Mouse (Mus musculus) T-helper 17 cell (primary cell): ENCODE results near the gene Zbtb11.

ENCODE experiments used
- in situ Hi-C, 2 experiments: fragments of 300-600 bp; cut with MboI, MseI; formaldehyde crosslinking; loops; 1 replicate in 1 of 2; 2 replicates in 1 of 2; pipeline ENCODE4 v1.15.1; 2025; ENCODE audit warnings: high pct_unique_total_duplicates in 2 of 2

Gene Zbtb11

DNA sequence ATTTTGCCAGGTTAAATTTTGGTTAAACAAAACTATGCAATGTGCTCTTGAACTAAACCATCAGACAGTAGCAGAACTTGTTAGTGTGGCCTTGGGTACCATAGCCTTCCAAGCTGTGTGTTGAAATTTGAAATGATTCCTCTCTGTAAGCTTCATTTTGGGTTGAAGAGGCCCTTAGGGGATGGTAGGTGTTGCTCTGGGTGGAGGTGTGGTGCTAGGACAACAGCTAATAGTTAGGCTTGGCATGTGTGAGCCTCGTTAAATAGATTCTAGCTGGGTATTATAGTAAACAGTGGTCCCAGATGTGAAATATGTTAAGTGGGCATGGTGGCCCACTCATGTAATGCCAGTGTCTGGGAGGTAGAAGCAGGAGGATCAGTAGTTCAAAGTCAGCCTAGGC is 6.5 kb upstream of the Zbtb11 start:
- in situ Hi-C loops: loop anchor here in 1 of 2 experiments (10.0 kb wide), 1 partner anchor 1578 kb away; no protein-coding TSS in a partner anchor

DNA sequence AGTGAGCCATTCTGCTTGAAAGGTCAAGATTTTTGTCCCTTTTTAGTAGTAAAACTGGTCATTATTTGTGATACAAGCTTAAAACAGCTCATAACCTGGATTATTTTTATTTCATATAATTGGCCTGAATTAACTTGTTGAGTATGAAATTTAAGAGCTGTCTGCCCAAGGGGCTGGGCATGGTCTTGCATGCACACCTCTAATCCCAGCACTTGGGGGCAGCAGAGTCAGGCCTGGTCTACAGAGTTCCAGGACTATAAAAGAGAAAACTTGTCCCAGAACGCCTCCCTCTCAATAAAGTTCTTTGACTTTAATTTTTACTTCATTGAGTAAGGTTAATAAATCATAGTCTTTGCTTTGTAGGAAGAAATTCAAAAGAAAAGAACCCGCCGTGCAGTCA is 4.5 kb upstream of the Zbtb11 start:
- in situ Hi-C loops: loop anchor here in 1 of 2 experiments (10.0 kb wide), 1 partner anchor 1576 kb away; no protein-coding TSS in a partner anchor

DNA sequence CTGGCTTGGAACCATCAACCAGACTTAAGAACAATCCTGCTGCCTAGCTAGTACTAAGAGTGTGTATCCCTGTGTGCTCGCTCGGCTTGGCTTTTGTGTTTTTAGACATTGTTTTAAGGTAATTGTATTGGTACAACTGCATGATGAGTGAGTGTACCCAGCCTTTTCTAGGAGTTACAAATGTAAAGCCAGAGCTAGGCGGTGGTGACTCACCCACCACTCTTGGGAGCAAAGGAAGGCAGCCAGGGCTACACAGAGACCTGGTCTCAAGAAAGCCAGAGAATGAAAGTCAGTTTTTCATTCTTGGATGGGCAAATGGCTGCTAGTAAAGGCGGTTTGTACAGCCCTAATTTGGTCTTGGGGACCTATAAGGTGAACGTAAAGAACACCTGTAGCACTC is 3.3 kb upstream of the Zbtb11 start:
- in situ Hi-C loops: loop anchor here (5.0 kb wide), 1 partner anchor 57 kb away; the partner anchor contains the start of gene Pcnp (in 2 of the 2)

DNA sequence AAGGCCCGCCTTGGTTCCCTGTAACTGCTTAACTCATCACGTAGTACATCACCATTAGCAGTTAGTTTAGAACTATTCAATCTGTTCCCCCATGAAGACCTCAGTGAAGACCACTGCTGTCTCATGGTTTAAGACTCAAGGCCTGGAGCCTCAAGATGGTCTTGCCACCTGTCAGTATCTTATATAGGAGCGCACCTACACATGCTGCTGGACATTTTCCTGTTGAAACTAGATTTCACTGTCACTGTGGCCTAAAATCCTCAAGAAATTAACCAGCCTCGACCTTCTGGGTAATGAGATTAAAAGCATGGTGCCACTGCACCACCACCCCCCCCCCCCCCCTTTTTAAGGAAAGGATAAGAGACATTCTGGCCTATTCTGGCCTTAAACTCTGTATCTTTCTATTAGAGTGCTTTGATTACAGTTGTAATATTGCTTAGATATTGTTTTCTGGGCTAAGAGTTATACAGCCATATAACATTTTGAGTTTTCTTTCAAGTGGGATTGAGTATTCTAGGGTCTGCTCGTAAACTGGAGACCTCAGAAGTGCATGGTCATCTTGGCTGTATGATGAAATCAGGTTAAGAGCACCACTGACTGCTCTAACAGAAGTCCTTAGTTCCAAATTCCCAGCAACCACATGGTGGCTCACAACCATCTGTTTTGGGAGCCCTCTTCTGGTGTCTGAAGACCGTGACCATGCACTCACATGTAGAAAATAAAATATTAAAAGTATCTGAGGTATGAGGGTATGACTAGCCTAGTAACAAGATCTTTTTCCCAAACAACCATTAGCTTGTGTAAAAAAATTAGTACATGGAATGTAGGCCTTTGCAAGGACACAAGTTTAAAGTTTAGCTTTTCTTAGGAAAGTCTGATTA is 1.7 kb upstream of the Zbtb11 start:
- in situ Hi-C loops: loop anchor here (5.0 kb wide), 1 partner anchor 55 kb away; the partner anchor contains the start of gene Pcnp (in 2 of the 2)

DNA sequence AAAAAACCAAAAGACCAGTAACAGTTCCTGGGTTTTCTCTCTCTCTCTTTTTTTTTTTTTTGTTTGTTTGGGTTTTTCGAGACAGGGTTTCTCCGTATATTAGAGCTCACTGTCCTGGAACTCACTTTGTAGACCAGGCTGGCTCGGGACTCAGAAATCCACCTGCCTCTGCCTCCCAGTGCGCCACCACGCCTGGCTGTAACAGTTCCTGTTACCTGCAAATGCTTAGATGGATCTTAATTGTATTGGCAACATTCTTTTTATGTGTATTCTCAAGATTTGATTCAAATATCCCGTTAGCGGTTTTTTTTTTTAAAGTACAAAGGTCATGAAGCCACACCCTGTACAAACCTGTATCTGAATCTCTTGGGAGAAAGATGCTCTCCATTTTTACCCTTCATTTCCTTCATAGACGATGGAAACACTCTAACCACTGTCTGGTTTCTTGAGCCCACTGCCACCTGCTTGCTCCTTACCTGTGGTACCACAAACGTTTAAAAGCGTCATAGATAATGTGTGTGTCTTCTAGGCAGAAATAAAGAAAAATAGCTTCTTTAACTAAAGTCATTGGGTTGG is 969 bp upstream of the Zbtb11 start:
- in situ Hi-C loops: loop anchor here (5.0 kb wide), 1 partner anchor 55 kb away; the partner anchor contains the start of gene Pcnp (in 2 of the 2)

DNA sequence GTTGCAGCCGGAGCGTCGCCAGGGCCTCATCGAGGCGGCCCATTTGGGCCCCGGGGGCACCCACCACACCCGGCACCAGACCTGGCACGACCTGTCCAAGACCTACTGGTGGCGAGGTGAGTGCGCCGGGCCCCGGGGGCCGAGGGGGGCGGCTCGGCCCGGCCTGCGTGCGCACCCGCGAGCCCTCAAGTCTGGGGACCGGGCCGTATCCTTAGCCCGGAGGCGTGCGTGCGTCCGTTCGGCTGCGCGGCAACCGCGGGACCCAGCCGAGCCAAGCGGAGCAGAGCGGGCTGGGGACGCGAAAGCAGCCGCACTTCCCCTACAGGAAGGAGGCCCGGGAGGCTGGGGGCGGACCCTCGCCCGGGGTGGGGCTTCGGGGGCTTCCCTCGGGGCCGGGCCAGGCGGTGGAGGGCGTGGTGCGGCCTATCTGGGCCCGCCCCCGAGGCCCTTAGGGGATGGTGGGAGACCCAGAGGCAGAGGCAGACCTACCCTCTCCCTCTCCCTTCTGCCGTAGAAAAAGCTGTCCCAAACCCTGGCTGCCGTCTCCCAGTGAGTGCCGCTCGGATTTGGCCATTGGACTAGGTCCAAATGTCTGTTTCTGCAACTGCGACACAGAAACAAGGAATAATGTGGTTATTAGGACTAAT is 696 bp downstream of the Zbtb11 start:
- in situ Hi-C loops: loop anchor here (5.0 kb wide), 1 partner anchor 53 kb away; the partner anchor contains the start of gene Pcnp (in 2 of the 2)

DNA sequence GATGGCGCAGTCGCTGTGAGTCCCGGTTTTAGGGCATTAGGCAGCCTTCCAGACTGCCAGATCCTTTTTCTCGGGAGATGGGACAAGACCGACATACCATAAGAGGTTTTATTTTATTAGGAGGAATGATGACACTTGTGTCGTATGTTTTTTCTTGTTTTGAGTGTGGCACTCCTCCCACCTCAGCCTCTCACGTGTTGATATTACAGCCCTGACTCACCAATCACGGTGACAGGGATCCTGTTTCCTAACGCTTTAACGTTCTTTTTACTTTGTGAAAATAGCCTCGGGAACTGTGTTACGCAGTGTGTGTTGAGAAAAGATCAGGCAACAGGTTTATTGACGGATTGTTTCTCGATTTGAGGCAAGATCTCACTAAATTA is 1.2 kb downstream of the Zbtb11 start:
- in situ Hi-C loops: loop anchor here (5.0 kb wide), 1 partner anchor 52 kb away; the partner anchor contains the start of gene Pcnp (in 2 of the 2)

DNA sequence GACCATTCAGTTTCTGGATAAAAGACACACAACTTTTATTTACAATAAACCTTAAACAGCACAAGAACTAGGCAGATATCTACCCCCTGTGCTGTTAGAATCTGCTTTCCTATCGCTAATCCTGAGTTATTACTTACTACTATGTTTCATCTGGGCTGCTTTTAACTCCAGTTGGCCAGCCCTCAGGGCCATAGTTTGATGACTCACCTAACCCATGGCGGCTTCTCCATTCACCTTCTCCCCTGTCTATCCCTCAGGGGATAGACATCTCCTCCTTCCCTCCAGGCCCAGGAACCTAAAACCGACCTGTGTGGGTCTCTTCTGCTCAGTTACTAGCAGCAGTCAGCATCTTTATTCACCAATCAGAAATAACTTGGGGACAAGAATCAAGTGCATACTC is 12.3 kb downstream of the Zbtb11 start:
- in situ Hi-C loops: no loop called here

DNA sequence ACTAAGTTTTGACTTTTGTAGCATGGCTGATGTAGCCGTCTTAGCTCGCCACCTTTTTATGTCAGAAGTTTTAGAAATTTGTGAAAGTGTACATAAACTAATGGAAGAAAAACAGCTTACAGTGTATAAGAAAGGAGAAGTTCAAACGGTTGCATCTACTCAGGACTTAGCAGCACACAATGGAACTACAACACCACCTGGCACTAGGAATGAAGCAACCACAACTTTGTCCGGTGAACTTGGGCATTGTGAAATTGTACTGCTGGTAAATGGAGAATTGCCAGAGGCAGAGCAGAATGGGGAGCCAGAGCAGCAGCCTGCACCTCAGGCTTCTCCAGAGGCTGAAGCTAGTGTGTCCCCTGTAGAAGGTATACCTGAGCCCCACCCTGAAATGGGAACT is 16.6 kb downstream of the Zbtb11 start:
- in situ Hi-C loops: no loop called here

DNA sequence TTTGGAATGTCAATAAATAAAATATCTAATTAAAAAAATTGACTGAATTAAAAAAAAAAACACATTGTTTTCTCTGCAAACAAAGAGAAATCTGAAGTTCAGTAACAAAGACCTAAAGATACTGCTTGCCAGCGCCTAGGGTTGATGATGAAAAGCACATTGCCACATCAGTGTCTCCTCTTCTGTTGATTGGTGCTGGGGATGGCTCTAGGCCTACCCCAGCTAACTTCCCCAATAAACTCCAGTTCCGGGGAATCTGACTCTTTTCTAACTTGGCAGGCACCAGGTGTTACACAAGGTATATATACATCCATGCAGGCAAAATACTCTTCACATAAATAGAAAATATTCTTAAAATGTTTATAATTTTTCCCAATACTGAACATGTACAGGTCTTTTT is 20.6 kb downstream of the Zbtb11 start:
- in situ Hi-C loops: no loop called here

DNA sequence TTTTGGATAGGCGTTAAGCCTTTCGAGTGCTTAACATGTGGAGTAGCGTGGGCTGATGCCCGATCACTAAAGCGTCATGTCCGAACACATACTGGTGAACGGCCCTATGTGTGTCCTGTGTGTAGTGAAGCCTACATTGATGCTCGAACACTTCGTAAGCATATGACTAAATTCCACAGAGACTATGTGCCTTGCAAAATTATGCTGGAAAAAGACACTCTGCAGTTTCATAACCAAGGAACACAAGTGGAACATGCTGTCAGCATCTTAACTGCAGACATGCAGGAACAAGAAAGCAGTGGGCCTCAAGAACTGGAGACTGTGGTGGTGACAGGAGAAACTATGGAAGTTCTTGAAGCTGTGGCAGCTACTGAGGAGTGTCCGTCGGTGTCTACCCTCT is 33.1 kb downstream of the Zbtb11 start:
- in situ Hi-C loops: loop anchor here in 1 of 2 experiments (5.0 to 25.0 kb wide), 2 partner anchors 1131 to 1386 kb away; no protein-coding TSS in a partner anchor

DNA sequence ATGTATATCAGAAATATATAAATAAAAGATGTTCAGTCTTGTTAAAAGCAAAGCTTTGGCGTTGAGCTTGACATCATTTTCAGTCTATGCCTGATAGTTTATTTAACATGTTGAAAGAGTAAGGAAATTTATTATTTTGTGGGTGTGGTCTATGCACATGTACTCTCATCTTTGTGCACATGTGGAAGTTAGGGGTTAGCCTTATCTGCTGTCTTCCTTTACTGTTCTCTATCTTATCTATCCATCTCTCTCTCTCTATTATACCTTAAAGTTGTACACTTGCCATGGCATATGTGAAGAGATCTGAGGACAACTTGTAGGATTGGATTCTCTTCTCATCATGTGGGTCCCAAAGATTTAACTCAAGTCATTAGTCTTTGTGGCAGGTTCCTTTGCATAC is 35.2 kb downstream of the Zbtb11 start:
- in situ Hi-C loops: loop anchor here in 1 of 2 experiments (5.0 to 25.0 kb wide), 2 partner anchors 1128 to 1383 kb away; no protein-coding TSS in a partner anchor

DNA sequence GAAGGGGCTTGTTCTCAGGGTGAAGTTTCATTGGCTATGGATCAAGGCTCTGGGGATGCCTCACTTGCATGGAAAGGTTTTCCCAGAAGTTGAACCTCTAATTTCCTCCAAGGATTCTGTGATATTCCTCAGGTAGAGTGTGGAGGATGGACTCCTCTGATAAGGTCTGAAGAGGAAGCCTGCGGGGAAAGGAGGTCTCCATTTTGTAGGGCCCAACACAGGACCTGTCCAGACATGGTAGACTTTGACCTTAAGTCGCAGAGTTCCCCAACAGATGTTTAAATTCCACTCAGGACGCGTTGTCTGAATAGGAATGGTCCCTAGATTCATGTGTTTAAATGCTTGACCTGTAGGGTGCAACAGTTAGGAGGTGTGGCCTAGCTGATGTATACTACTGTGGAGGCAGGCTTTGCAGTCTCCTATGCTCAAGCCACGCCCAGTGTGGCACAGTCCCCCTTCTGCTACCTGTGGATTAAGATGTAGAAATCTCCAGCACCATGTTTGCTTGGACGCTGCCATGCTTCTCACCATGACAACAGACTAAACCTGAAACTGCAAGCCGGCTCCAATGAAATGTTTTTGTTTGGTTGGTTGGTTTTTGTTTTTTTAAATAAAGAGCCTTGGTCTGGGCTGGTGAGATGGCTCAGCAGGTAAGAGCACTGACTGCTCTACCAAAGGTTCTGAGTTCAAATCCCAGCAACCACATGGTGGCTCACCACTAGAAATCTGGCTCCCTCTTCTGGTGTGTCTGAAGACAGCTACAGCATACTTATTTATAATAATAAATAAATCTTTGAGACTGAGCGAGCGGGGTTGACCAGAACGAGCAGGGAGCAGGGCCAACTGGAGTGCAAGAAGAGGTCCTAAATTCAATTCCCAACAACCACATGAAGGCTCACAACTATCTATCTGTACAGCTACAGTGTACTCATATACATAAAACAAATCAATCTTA is 39.4 kb downstream of the Zbtb11 start:
- in situ Hi-C loops: loop anchor here in 1 of 2 experiments (10.0 to 25.0 kb wide), 2 partner anchors 52 to 1124 kb away; no protein-coding TSS in a partner anchor

DNA sequence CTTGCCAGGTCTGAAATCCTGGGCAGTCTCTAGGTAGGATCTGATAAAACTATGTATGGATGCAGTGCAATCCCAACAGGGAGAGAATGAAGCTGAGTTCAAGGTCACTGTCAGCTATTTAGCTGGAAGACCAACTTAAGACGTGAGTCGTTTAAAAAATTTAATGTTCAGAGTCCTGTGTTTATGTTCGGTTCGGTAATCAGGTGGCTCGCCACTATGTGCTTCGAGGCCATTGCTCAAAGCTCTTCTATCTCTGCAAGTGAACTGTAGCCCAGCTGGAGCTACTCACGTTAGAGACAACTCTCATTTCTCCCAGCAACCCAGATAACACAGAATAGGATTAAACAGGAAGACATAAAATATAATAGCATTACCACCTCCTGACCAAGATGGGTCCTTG is 40.4 kb downstream of the Zbtb11 start:
- in situ Hi-C loops: loop anchor here in 1 of 2 experiments (10.0 to 25.0 kb wide), 2 partner anchors 51 to 1123 kb away; no protein-coding TSS in a partner anchor

DNA sequence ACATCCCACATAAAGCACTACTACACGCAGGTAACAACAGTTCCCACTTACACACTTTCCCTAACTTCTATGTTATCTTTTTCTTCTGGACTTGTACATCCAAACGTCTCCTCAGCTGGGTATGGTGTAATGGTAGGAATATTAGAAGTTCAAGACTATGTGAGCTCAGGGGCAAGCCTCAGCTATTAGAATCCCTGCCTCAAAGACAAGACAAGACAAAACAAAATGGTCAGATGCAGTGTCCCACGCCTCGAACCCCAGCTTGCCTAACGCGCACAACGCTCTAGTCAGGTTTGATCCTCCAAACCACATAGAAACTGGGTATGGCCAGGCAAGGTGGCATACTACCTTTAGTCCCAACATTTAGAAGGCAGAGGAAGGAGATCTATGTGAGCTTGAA is 46.0 kb downstream of the Zbtb11 start:
- in situ Hi-C loops: loop anchor here in 1 of 2 experiments (10.0 to 25.0 kb wide), 2 partner anchors 45 to 1118 kb away; no protein-coding TSS in a partner anchor

DNA sequence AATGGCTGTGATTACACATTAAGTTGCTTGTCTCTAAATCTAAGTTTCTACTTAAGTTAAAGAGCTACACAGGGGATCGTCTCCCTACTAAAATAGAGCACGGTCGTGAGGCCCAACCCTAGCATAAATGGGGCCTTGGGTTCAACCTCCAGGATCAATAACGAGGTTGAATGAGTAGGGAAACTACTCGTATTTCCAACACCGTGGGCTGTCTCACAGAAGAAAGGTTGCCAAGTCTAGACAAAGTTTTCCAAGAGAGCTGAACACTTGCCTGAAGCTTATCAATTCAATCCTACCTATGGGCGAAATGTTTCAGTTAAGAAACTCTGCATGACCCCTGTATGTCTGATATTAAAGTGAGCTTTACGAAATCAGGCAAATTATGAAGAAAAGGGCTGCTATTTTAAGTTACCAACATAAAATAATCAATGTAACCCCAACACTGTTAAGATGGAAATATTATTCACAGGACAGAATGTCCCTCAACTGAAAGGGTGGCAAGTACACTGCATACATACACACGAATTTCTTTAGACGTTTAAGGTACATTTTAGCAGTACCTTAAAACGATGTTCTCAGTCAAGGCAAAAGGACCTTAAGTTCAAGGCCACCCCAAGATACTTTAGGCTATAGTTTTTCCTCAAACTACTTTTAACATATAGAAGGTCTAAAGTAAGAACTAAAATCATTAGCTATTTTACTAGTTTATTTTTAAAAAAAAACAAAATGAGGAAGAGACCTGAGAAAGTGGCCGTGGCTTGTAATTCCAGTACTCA is 54.4 kb downstream of the Zbtb11 start:
- in situ Hi-C loops: loop anchor here (5.0 kb wide), 1 partner anchor 56 kb away; the partner anchor contains the start of gene Zbtb11 (in 2 of the 2)

DNA sequence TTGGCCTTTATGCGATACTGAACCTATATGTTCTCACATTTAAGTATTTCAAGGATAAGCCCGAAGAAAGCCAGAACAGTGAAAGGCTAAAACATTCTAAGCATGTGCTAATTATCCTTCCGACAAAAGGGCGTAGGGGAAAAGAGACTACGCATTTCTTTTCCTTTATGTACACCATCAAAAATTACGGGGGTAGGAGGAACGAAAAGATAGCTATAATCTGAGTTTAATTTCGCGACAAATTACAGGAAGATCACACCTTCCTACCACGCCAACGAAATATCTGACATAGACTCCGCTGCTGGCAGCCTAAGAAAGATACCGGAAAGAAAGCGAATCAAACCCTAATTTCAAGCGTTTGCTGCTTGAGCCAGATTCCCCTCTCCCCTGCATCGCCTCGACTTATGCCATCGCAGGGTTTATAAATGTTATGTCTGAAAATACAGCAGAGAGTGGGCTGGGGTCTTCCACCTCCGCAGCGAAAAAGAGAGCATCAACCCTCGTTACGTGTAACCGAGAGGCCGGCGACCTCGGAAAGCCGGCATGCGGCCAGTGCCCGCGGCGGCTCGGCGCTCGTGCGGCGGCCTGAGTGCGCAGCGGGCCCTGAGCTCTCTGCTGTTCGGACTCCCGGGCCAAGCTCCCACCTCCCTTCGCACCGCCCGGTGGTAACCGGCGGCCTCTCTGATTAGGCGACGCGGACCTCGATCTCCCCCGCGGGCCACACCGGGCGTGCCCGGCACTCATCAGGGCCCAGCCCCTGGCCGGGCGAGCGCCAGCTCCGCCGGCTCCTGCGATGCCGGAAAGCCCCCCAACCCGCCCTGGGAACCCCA is 55.3 kb downstream of the Zbtb11 start:
- in situ Hi-C loops: loop anchor here (5.0 kb wide), 1 partner anchor 57 kb away; the partner anchor contains the start of gene Zbtb11 (in 2 of the 2)

DNA sequence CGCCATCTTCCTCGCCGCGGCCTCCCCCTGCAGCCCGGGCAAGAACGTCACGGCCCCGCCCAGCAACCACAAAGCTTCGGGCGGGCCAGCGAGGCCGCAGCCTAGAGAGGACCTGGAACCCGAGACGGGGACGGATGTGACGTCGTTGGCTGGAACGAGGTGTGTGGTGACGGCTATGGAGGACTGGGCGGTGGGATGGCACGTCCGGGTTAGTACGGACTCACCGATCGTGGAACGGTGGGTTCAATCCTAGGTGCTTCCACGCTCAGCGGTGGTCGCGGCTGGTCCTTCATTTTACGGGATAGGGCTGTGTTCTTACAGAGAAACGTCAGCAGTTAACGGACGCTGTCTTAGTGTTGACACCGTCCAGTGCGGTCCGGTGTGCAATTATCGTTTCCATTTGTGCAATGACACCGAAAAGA is 56.0 kb downstream of the Zbtb11 start, which contains the start of gene Pcnp:
Gene Pcnp (minus strand): TSS at position 79 of the 422 bp plus-strand sequence.
- in situ Hi-C loops: loop anchor here (5.0 kb wide), 1 partner anchor 57 kb away; the partner anchor contains the start of gene Zbtb11 (in 2 of the 2)
